Mouse (Mus musculus) ovary, adult 18-20 months (tissue): ENCODE data around the gene Hdac5.

Source experiments
- DNase-seq: peaks from one replicate; pipeline ENCODE4 v3.0.0; 2022; ENCODE audit warnings: low spot score, mixed read lengths

Gene Hdac5

DNA sequence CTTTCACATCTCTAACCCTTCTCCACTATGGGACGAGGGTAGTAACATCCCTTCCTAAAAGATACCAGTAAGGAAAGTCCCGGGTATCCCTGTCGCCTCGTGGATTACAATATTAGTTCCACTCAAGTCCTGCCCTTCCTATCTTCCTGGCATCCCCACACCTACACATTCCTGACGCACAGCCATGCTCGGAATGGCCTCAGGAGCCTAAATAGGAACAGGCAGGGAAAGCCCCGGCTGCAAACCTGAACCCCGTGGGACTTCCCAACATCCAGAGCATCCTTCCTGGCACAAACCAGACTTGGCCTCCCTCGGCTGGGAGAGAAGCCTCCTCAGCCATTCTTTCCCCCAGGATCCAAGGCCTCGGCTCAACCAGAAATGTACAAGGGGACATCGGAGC, 14.5 kb downstream of the Hdac5 start:
- DNase-seq = no peak

DNA sequence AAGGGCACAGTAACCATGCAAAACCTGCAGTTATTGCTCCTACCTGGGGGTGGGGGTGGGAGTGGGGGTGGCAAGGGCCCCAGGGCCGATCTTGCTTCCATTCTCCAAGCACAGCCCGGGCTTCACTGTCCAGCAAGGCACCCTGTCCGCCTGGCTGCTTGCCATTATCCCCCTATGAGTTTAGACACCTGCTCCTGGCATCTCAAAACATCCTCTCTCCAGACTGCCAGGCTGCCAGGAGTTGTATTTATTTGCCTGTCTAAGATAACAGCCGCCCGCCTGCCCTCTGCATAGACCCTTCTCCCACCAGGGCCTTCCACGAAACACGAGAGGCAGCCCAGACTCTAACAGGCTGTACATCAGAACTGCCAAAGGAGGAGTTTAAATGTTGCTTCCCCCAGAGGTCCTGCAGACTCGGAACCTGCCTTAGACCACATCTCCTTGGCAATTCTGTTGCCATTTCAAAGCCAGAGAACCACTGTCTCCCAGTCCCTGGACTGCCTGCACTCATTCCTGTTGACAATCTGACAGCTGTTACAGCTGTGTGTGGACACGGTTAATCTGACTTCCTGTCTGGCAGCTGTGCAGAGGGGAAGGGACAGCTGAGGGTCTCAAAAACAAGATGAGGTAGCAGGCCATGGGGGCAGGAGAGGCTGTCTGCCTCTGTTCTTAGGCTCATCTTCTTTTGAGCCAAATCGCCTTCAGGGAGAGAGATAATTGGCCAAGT, 15.4 kb downstream of the Hdac5 start:
- no peak for DNase-seq

DNA sequence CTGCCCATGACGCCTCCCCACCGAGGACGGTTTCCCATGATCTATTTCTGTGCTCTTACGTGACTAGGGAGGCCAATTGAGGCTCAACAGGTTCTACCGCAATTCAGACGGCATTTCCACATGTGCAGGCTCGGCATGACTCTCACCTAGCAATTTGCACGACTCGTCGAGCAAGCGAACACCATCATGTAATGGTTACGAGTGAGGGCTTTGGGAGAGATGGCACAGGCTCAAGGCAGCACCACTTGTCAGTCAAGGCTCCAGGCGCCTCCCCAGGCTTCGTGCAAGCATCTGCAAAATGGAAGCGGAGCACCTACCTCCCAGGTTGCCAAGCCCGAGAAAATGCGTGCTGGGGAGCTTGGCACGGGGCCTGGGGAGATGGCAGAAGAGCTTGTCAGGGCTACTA, 18.0 kb downstream of the Hdac5 start:
- DNase-seq = no peak

GRCm38 (mm10) chr11:102211011-102211410, 19.0 kb downstream of the Hdac5 start:
- no peak for DNase-seq

- DNase-seq = no peak
These were observed 19.8 kb downstream of the Hdac5 start for GRCm38 (mm10) chr11:102210185-102210584.

DNA sequence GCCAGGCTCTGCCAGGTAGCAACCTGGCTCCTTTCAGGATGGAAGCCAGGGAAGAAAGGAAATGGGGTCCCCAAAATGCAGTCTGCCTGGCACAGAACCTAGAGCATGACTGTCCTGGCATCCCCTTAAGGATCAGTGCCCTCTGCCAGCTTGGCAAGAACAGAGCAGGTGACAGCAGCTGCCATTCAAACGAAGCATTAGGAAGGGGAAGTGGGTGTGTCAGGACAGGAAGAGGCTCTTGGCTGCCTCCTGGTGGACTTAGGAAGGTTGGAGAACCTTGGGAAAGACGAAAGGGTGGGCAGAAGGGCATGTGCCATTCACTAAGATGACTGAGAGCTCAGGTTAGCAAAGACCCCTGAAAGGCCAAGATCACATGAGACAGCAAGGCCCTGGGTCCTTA, 20.2 kb downstream of the Hdac5 start:
- no peak for DNase-seq

DNA sequence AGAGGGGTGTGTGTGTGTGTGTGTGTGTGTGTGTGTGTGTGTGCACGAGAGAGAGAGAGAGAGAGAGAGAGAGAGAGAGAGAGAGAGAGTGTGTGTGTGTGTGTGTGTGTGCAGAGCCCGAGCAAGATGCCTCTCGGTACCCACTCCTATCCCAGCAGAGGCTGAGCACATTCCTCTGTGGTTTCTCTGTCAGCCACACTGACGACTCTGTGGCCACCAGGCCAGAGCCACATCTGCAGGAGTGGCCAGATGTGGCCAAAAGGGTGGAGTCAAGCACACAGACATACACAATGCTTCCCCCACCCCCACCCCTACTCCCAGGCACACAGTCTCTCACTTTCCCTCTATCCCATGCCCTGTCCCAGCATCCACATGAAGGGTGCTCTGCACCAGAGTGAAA, 21.1 kb downstream of the Hdac5 start:
- DNase-seq = no peak

DNA sequence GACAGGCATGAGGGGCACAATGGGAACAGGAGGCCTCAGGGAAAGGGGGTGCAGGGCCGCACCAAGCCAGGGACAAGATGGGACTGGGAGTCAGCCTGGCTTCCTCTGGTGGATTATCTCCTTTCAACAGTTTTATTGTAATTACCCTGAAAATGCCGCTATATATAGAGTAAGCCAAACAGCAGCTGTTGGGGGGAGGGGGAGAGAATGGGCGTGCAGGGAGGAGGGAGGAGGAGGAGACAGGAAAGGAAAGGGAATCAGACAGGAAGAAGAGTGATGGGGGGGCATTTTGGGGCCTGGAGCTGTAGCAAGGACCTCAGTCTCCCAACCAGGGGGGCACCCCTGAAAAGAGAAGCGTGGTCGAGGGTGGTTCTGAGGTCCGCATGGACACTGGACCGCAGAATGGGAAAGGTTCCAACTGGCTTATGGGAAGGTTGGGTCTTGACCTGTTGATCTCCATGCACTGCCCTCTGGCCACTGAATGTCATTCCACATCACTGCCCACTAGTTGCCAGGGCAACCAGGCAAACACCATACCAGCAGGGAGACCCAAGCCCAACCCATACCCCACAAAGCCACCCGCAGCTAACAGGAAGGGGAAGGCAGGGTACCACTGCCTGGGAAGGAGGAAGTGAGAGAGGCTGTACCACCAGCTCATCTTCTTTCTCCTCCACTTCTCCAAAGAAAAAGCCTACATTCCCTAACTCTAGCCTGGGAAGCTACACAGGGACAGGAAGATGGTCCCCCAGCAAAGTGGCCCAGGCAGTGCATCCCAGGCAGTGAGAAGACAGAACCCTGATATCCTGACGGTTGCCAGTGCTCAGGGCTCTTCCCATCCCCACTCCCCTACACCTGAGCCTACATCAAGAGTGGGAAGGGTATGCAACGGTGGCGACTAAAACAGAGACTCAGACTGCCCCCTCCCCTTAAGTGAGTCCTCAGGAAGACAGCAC, 21.9 kb downstream of the Hdac5 start:
- DNase-seq = no peak

DNA sequence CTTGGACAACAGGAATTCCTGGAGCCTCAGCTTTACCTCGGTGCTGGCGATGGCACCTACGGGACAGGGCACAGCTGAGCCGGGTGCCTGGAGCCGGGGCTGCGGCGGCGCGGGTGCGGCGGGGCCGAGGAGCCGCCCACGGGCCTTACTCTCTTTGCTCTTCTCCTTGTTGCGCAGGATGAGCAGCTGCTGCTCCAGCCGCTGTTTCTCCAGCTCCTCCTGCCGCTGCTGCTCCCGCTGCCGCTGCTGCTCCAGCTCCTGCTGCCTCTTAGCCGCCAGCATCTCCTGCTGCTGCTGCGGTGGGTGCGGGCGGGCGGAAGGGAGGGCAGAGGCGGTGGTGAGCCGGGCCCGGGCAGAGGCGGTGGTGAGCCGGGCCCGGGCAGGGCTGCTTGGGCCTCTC, 23.5 kb downstream of the Hdac5 start:
- DNase-seq = no peak

GRCm38 (mm10) chr11:102201408-102201821, 28.6 kb downstream of the Hdac5 start:
- DNase-seq = no peak

- no peak for DNase-seq
These were observed 30.1 kb downstream of the Hdac5 start for GRCm38 (mm10) chr11:102199856-102200255.

DNA sequence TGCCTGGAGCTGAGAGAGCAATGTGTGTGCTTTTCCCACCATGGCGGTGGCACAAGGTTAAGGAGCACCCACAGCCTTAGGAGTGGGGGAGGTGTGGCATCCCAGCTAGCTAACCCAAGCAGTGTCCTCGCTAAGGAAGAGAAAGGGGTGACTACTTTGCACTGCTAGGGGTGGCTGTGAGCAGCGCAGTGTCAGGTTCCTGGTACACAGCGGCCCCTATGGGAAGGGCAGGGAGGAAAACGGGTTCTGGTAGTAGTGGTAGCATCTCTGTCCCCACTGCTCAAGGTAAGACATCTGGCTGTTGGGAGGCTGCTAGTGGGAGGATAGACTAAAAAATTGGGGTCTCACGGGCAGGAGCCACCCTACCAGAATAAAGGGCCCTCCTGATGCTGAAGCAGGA, 31.7 kb downstream of the Hdac5 start:
- DNase-seq = no peak

DNA sequence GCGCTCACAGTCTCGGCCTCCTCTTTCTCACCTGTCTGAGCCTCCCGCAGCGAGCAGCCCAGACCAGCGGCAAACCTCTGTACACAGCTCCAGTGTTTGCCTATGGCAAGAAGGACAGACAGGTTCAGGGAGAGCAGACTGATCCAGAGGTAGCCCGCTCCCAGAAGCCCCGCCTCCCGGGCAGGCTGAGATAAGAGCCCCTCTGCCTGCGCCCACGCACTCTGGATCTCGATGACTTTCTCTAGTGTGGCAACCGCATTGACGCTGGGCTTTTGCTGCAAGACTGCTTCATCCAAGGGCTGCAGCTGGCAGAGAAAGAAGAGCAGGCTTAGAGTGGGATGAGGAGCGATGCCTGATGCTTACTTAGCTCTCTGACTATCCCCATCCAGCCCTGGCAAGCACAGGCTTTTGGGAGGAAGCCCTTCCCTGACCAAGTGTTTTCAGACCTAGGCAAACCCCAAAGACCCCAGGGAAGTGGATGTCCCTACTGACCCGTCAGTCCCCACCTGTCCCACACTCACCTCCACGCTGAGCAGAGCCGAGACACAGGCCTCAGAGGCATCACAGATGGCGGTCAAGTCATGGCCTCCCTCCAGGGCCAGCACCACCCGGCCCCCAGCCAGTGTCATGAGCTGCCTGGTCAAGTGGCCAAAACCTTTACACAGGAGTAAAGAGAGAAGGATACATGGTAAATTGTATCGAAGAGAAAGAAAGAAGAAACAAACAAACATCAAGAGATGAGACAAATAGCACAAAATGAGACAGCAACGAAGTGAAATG, 33.8 kb downstream of the Hdac5 start:
- DNase-seq = no peak

GRCm38 (mm10) chr11:102193657-102194440, 36.1 kb downstream of the Hdac5 start:
- no peak for DNase-seq

GRCm38 (mm10) chr11:102190848-102191247, 39.1 kb downstream of the Hdac5 start:
- no peak for DNase-seq

DNA sequence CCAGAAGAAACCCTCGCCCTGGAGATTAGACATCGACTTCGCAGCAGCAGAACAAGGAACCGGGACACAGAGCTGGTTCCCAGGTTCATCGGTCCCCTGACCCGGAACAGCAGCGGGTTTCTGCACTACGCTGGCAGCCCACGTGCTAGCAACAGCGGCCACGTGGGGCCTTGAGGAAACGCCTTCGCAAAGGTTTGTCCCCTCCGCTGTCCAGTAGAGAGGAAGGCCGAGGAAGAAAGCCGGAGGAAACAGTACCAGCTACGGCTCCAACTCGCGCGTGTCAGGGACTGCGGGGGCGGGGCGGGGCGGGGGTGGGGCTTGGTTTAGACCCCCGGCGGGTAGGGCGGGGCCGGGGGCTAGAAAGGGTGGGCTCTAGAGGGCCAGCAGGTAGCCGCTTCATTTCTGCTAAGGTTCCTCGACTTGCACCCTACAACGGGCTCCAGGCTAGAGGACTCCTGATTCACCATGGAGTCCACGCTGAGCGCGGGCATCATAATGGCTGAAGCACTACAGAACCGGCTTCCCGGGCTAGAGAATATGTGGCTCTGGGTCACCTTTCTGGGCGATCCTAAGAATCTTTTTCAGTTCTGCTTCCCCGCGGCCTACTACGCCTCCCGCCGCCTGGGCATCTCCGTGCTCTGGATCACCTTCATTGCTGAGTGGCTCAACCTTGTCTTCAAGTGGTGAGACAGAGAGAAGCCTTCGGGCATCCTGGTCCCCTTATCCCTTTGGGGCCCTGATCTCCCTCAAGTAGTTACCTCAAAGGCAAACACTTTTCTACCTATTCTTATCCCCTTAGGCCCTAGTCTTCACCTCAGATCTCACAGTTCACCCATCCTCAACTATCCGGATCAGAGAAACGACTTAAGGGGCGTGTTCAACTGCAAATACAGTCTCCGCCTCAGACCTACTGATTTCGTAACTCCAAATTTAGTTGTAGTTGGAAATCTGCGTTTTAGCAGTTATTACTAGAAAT, 40.2 kb downstream of the Hdac5 start, which contains the start of gene G6pc3:
TSS of gene G6pc3 (plus strand) at position 160 of the 976 bp plus-strand sequence.
- peak; percentile 87 for DNase-seq

DNA sequence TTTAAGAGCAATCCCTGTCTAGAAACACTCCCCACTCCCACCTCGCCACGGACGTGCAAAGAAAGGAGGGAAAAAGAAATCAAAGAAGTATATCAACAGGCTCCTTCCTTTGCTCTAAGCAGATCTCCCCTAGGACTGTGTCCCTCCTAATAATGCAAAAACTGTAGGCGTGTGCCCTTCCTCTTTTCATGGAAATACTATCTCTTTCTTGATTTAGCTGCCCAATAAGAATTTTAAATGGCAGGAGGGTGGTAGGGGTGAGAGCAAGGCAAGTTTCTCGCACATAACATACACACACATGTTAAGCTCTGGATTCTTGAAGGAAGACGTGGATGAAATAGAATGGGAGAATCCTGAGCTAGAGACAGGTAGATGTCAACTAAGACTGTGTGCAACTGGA, 41.0 kb downstream of the Hdac5 start:
- DNase-seq = no peak

DNA sequence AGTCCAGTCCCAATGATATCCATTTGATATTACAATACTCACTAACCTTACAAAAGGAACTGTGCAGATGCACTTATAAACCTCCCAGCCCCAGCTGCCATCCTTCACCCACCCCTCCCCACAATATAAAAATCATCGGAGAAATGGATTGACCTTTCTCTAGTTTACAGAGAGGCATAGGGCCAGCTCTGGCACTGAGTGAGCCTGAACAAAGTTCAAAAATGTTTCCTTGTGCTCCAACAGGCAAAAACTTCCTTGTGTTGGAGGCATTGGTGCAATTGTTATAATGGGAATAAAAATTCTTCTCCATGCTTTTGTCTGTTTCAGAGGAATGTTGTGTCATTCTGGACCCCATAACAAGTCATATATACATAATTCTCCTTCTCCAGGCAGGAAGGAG, 43.7 kb downstream of the Hdac5 start:
- no peak for DNase-seq

GRCm38 (mm10) chr11:102185677-102186076, 44.3 kb downstream of the Hdac5 start:
- DNase-seq = no peak
